Mouse (Mus musculus) bone marrow macrophage, adult 2 months (primary cell): ENCODE measurements at regions not wholly inside any gene's neighbourhood (a gene's known extent, or its start where the extent isn't known, plus 50 kb on each side); places are given as distances from the start of the nearest gene placed in this dataset.

Source experiments
- H3K27ac ChIP-seq: 2 replicates; pipeline ENCODE4 v1.5.1; 2012; ENCODE audit warnings: low read depth, low read length; ENCODE audit not compliant: insufficient read depth
- H3K4me1 ChIP-seq: 2 replicates; pipeline ENCODE4 v1.6.1; 2012; ENCODE audit warnings: low read length; ENCODE audit not compliant: control insufficient read depth, insufficient read depth
- H3K4me3 ChIP-seq: 2 replicates; pipeline ENCODE4 v1.5.1; 2012; ENCODE audit warnings: mild to moderate bottlenecking, low read length, moderate library complexity; ENCODE audit not compliant: insufficient read depth
- CTCF ChIP-seq: IDR thresholded peaks from 2 replicates; pipeline ENCODE4 v1.5.1; 2012; ENCODE audit warnings: low read depth, mild to moderate bottlenecking, low read length, moderate library complexity
- POLR2A ChIP-seq: IDR thresholded peaks from 2 replicates; pipeline ENCODE4 v1.6.1; 2012; ENCODE audit warnings: mild to moderate bottlenecking, low read depth, low read length, borderline replicate concordance

DNA sequence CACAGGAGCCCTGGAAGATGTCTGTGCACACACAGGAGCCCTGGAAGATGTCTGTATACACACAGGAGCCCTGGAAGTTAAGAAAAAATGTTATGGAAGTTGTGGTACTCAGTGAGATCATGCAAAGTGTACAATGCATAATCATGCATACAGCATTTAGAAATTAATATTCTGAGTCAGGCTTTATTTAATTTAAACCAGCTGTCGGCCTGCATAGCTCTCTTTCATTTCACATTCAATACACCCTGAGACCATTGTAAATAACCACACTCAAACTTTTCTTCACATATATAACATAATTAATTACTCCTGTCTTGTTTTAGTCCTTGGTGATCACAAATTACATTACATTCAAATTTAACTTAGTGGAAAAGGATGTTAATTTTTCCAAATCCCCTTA lies 190.4 kb downstream of the Thbs2 start:
- H3K4me3 ChIP-seq, result no peak overlapping the region
- TF ChIP-seq CTCF (no peak), POLR2A (no peak)
- no peaks in the 10 kb centered on the region for H3K4me1 ChIP-seq
- no peak overlapping the region for H3K27ac ChIP-seq

DNA sequence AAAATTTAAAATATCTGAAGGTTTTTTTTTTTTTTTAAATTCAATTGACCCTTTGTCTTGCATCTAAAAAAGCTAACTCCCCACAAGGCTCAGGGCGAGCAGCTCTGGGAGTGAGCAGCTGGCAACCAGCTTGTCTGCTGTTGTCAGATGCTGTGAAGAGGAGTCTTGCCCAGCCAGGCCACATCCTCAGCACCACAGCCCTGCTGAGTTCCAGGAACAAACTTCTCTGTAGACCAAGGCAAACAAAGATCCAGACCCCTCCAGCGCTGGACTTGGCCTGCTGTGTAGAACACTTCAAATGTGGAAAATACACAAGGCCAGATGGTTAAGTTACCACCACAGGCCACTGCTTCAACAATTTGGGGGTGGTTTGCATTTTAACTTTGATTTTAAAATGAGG lies 192.7 kb downstream of the Thbs2 start:
- TF ChIP-seq CTCF, result no peak
- no peak for TF ChIP-seq POLR2A

GRCm38 (mm10) chr17:14497086-14497485 lies 196.9 kb downstream of the Thbs2 start:
- no peak overlapping the region for H3K27ac ChIP-seq
- no peak for TF ChIP-seq POLR2A
- TF ChIP-seq CTCF, result no peak
- no peak overlapping the region for H3K4me3 ChIP-seq
- H3K4me1 ChIP-seq, result no peaks in the 10 kb centered on the region

More for the DNA sequence above, 192.7 kb downstream of the Thbs2 start:
- no peak overlapping the region for H3K4me3 ChIP-seq
- no peaks in the 10 kb centered on the region for H3K4me1 ChIP-seq
- H3K27ac ChIP-seq, result no peak overlapping the region

GRCm38 (mm10) chr17:14493751-14494320 lies 200.2 kb downstream of the Thbs2 start:
- no peak for TF ChIP-seq CTCF
- TF ChIP-seq POLR2A, result no peak
- no peak overlapping the region for H3K27ac ChIP-seq
- no peak overlapping the region for H3K4me3 ChIP-seq
- no peaks in the 10 kb centered on the region for H3K4me1 ChIP-seq

- no peak for TF ChIP-seq CTCF
- no peak for TF ChIP-seq POLR2A
- Histone ChIP-seq H3K4me3 (no peak overlapping the region), H3K4me1 (no peaks in the 10 kb centered on the region), H3K27ac (no peak overlapping the region)
Measured at GRCm38 (mm10) chr17:14492936-14493335, 201.1 kb downstream of the Thbs2 start.

DNA sequence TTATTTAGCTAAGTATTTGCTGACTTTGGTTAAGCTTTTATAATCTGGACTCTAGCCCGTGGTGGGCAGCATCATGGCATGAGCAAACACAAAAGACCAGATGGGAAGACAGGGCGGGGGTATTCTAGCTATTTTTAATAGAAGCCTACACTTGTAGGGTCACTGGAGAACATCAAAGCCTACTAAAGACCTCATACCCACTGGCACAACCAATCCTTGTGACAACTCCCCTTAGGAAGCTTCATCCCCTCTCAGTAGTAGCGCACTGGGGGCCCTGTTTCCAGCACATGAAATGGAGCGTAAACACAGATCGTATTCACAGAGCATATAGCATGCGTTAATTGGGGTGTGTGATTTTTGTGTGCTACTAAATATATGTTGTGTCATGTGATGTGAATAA lies 202.4 kb downstream of the Smoc2 start:
- TF ChIP-seq CTCF (no peak), POLR2A (no peak)
- no peaks in the 10 kb centered on the region for H3K4me1 ChIP-seq
- H3K27ac ChIP-seq, result no peak overlapping the region
- H3K4me3 ChIP-seq, result no peak overlapping the region

DNA sequence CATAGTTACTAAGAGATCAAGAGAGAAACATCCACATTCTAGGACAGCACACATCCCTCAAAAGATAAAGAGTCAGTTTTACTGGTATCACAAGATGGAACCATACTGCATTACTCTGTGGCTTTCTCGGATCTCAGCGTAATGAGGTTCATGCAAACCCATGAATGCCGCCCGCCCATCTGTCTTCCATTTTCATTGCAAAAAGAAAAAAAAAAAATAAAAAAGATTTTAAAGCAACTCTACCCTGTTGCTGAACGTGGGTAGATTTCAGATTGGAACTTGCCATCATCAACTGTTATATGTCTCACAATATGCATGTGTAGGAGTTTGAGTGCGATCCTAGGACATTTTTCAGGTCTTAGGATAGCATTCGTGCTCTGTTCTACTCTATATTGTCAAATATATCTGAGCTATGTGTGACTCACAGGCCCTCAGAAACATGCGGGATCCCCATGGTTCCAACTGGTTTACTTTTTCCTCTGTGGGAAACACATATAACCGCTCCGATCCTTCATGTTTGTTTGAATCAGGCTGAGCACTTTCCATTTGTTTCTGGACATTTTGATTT lies 199.7 kb downstream of the Smoc2 start:
- Histone ChIP-seq H3K4me3 (no peak overlapping the region), H3K27ac (no peak overlapping the region), H3K4me1 (no peaks in the 10 kb centered on the region)
- TF ChIP-seq CTCF (no peak), POLR2A (no peak)

- H3K4me3 ChIP-seq, result no peak overlapping the region
- H3K27ac ChIP-seq, result no peak overlapping the region
- TF ChIP-seq CTCF (no peak), POLR2A (no peak)
- H3K4me1 ChIP-seq, result no peaks in the 10 kb centered on the region
Measured at GRCm38 (mm10) chr17:14476707-14477106, 197.4 kb downstream of the Smoc2 start.

GRCm38 (mm10) chr17:14475778-14476647 lies 196.7 kb downstream of the Smoc2 start:
- TF ChIP-seq CTCF (no peak), POLR2A (no peak)

DNA sequence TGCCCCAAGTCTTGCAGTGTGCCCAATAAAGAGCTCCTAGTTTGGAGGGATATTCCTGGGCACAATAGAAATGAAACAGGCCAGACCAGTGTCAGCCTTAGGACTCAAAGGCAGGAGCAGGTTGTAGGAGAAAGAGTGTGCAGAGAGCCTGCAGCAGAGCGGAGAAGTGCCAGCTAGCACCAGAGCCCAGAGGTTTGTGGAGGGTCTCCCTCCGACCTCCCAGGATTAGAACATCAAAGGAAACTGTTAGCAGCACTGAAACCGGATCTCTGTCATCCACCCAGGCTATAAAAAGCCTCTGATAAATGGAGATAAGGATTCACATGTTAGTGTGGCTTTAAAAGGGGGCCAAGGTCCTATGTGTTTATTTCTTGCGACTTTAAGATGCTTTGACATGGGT lies 196.0 kb downstream of the Smoc2 start:
- H3K4me3 ChIP-seq, result no peak overlapping the region
- H3K4me1 ChIP-seq, result no peaks in the 10 kb centered on the region
- no peak overlapping the region for H3K27ac ChIP-seq
- no peak for TF ChIP-seq POLR2A
- TF ChIP-seq CTCF, result no peak

More at GRCm38 (mm10) chr17:14475778-14476647, 196.7 kb downstream of the Smoc2 start:
- H3K4me1 ChIP-seq, result no peaks in the 10 kb centered on the region
- H3K4me3 ChIP-seq, result no peak overlapping the region
- no peak overlapping the region for H3K27ac ChIP-seq
